Mouse (Mus musculus) liver, embryonic 11.5 days (tissue): Measurements from ENCODE around the gene Sctr. TPM values are rescaled to one million over a fixed set of nuclear protein-coding genes. Genes with fewer than 3 reads are reported as not detected.

Source experiments
- ATAC-seq: fragments of 200-750 bp; cut with Nextera tagmentation; replicated peaks from 2 replicates; pipeline ENCODE4 v1.8.0; 2017; ENCODE audit warnings: moderate number of reproducible peaks, mild to moderate bottlenecking, moderate TSS enrichment, moderate library complexity; ENCODE audit not compliant: low FRiP score
- DNase-seq: peaks from one replicate; pipeline ENCODE4 v3.0.0-alpha.2; 2017; ENCODE audit warnings: low spot score
- H3K27ac ChIP-seq: fragments of 300-500 bp; sonication (generic); 2 replicates; pipeline ENCODE4 v1.5.1; 2014; ENCODE audit warnings: mild to moderate bottlenecking, low read depth, low read length, control low read depth
- H3K27me3 ChIP-seq: fragments of 300-500 bp; sonication (generic); replicated peaks from 2 replicates; pipeline ENCODE4 v1.6.1; 2014; ENCODE audit warnings: low read length, mixed read lengths; ENCODE audit not compliant: control insufficient read depth, insufficient read depth
- H3K36me3 ChIP-seq: fragments of 300-500 bp; sonication (generic); 2 replicates; pipeline ENCODE4 v1.6.1; 2014; ENCODE audit warnings: mild to moderate bottlenecking, low read length, moderate library complexity, mixed read lengths; ENCODE audit not compliant: control insufficient read depth, insufficient read depth
- H3K4me1 ChIP-seq: fragments of 300-500 bp; sonication (generic); replicated peaks from 2 replicates; pipeline ENCODE4 v1.6.1; 2014; ENCODE audit warnings: low read length, mixed read lengths; ENCODE audit not compliant: control insufficient read depth, insufficient read depth
- H3K4me2 ChIP-seq: fragments of 300-500 bp; sonication (generic); 2 replicates; pipeline ENCODE4 v1.6.1; 2014; ENCODE audit warnings: mild to moderate bottlenecking, control low read depth, moderate library complexity
- H3K4me3 ChIP-seq: fragments of 300-500 bp; sonication (generic); 2 replicates; pipeline ENCODE4 v1.5.1; 2014; ENCODE audit warnings: low read depth, low read length, control low read depth
- H3K9ac ChIP-seq: fragments of 300-500 bp; sonication (generic); 2 replicates; pipeline ENCODE4 v1.6.1; 2014; ENCODE audit warnings: low read depth, low read length, control low read depth
- H3K9me3 ChIP-seq: fragments of 300-500 bp; sonication (generic); 2 replicates; pipeline ENCODE4 v1.6.1; 2016; ENCODE audit warnings: low read length, inconsistent platforms, mixed read lengths; ENCODE audit not compliant: control insufficient read depth
- WGBS: fragments of 180-500 bp; shearing (Covaris S2); extraction: QIAGEN DNeasy Blood & Tissue Kit; methylation state at CpG from one replicate; pipeline ENCODE4 v1.1.7; 2014; 5-methylcytosine and 5-hydroxymethylcytosine counted together
- polyA plus RNA-seq: library from polyadenylated mRNA; unstranded; fragments of >200 nt; fragmentation: Nextera tagmentation; extraction: Ambion mirVana; gene quantifications from 2 replicates; pipeline ENCODE4 v1.2.1, GENCODE M21; 2014

Sctr gene
- polyA plus RNA-seq, 1 experiment from 2014 or later = not detected

- WGBS = 72% methylated on average over 1 of the region's 1 CpGs
- ATAC-seq (no peak), DNase-seq (no peak)
- no peaks in the 10 kb centered on the region for H3K9me3 ChIP-seq
- no peak overlapping the region for H3K9ac ChIP-seq
- no peak overlapping the region for H3K27ac ChIP-seq
- no peak overlapping the region for H3K4me3 ChIP-seq
- no peak overlapping the region for H3K4me2 ChIP-seq
- H3K4me1 ChIP-seq = no peaks in the 10 kb centered on the region
- no peaks in the 10 kb centered on the region for H3K36me3 ChIP-seq
- no peaks in the 10 kb centered on the region for H3K27me3 ChIP-seq
Observed at GRCm38 (mm10) chr1:120034793-120035192, 28.1 kb downstream of the Sctr start.

- 81% methylated on average over 7 of the region's 7 CpGs for WGBS
- DNase-seq (no peak), ATAC-seq (no peak)
- Histone ChIP-seq H3K27me3 (no peaks in the 10 kb centered on the region), H3K4me3 (no peak overlapping the region), H3K36me3 (no peaks in the 10 kb centered on the region), H3K27ac (no peak overlapping the region), H3K4me1 (no peaks in the 10 kb centered on the region), H3K9me3 (no peaks in the 10 kb centered on the region), H3K4me2 (no peak overlapping the region), H3K9ac (no peak overlapping the region)
Observed at GRCm38 (mm10) chr1:120035456-120036034, 28.9 kb downstream of the Sctr start.

GRCm38 (mm10) chr1:120037021-120037683 is 30.5 kb downstream of the Sctr start:
- no peak overlapping the region for H3K9ac ChIP-seq
- no peak overlapping the region for H3K4me3 ChIP-seq
- H3K36me3 ChIP-seq = no peaks in the 10 kb centered on the region
- WGBS = 70% methylated on average over 9 of the region's 9 CpGs
- ATAC-seq (no peak), DNase-seq (no peak)
- H3K27ac ChIP-seq = no peak overlapping the region
- no peaks in the 10 kb centered on the region for H3K9me3 ChIP-seq
- H3K4me2 ChIP-seq = no peak overlapping the region
- no peaks in the 10 kb centered on the region for H3K4me1 ChIP-seq
- no peaks in the 10 kb centered on the region for H3K27me3 ChIP-seq

- Histone ChIP-seq H3K9ac (no peak overlapping the region), H3K4me2 (no peak overlapping the region), H3K27ac (no peak overlapping the region), H3K4me3 (no peak overlapping the region), H3K9me3 (no peaks in the 10 kb centered on the region), H3K27me3 (no peaks in the 10 kb centered on the region), H3K4me1 (no peaks in the 10 kb centered on the region), H3K36me3 (no peaks in the 10 kb centered on the region)
- no peak for ATAC-seq
- WGBS = 58% methylated on average over 9 of the region's 9 CpGs
- no peak for DNase-seq
Observed at GRCm38 (mm10) chr1:120038594-120038993, 31.9 kb downstream of the Sctr start.

GRCm38 (mm10) chr1:120042421-120042820 is 35.7 kb downstream of the Sctr start:
- Histone ChIP-seq H3K4me3 (no peak overlapping the region), H3K4me1 (no peaks in the 10 kb centered on the region), H3K9me3 (no peaks in the 10 kb centered on the region), H3K27me3 (no peaks in the 10 kb centered on the region), H3K9ac (no peak overlapping the region), H3K27ac (no peak overlapping the region), H3K36me3 (no peaks in the 10 kb centered on the region), H3K4me2 (no peak overlapping the region)
- DNase-seq = no peak
- 84% methylated on average over 8 of the region's 8 CpGs for WGBS
- ATAC-seq = no peak

GRCm38 (mm10) chr1:120044584-120044983 is 37.9 kb downstream of the Sctr start:
- no peaks in the 10 kb centered on the region for H3K4me1 ChIP-seq
- H3K9me3 ChIP-seq = no peaks in the 10 kb centered on the region
- no peaks in the 10 kb centered on the region for H3K27me3 ChIP-seq
- H3K4me3 ChIP-seq = no peak overlapping the region
- H3K9ac ChIP-seq = no peak overlapping the region
- no peaks in the 10 kb centered on the region for H3K36me3 ChIP-seq
- WGBS = 79% methylated on average over 16 of the region's 16 CpGs
- ATAC-seq (no peak), DNase-seq (no peak)
- H3K27ac ChIP-seq = no peak overlapping the region
- no peak overlapping the region for H3K4me2 ChIP-seq

GRCm38 (mm10) chr1:120047325-120047724 is 40.6 kb downstream of the Sctr start:
- Histone ChIP-seq H3K4me2 (no peak overlapping the region), H3K4me1 (no peaks in the 10 kb centered on the region), H3K4me3 (no peak overlapping the region), H3K9me3 (no peaks in the 10 kb centered on the region), H3K27ac (no peak overlapping the region), H3K27me3 (no peaks in the 10 kb centered on the region), H3K36me3 (no peaks in the 10 kb centered on the region), H3K9ac (no peak overlapping the region)
- DNase-seq (no peak), ATAC-seq (no peak)

- Histone ChIP-seq H3K4me2 (no peak overlapping the region), H3K36me3 (no peaks in the 10 kb centered on the region), H3K9ac (no peak overlapping the region), H3K27ac (no peak overlapping the region), H3K27me3 (no peaks in the 10 kb centered on the region), H3K9me3 (no peaks in the 10 kb centered on the region), H3K4me1 (no peaks in the 10 kb centered on the region), H3K4me3 (no peak overlapping the region)
- 56% methylated on average over 1 of the region's 1 CpGs for WGBS
- ATAC-seq = no peak
- no peak for DNase-seq
Observed at GRCm38 (mm10) chr1:120051070-120051469, 44.4 kb downstream of the Sctr start.

GRCm38 (mm10) chr1:120054997-120055396 is 48.3 kb downstream of the Sctr start:
- Histone ChIP-seq H3K4me2 (no peak overlapping the region), H3K27ac (no peak overlapping the region), H3K9ac (no peak overlapping the region), H3K27me3 (no peaks in the 10 kb centered on the region), H3K4me1 (no peaks in the 10 kb centered on the region; the same call in 1 of the 2 replicates), H3K36me3 (no peaks in the 10 kb centered on the region), H3K4me3 (no peak overlapping the region), H3K9me3 (no peaks in the 10 kb centered on the region)
- WGBS = 80% methylated on average over 6 of the region's 6 CpGs
- DNase-seq (no peak), ATAC-seq (no peak)
